Mouse (Mus musculus) forebrain, embryonic 10.5 days (tissue): ENCODE data around the gene Gss. TPM values are rescaled to one million over a fixed set of nuclear protein-coding genes. Genes with fewer than 3 reads are reported as not detected.

Experiments used
- DNase-seq: peaks from one replicate; pipeline ENCODE4 v3.0.0-alpha.2; 2017; ENCODE audit warnings: low spot score; ENCODE audit errors: extremely low spot score
- H3K27ac ChIP-seq: fragments of 300-500 bp; sonication (generic); 2 replicates; pipeline ENCODE4 v1.5.1; 2016; ENCODE audit warnings: mild to moderate bottlenecking
- H3K27me3 ChIP-seq: fragments of 300-500 bp; sonication (generic); 2 replicates; pipeline ENCODE4 v1.6.1; 2016; ENCODE audit warnings: mild to moderate bottlenecking; ENCODE audit not compliant: poor library complexity, severe bottlenecking
- H3K36me3 ChIP-seq: fragments of 300-500 bp; sonication (generic); replicated peaks from 2 replicates; pipeline ENCODE4 v1.6.1; 2016; ENCODE audit warnings: mild to moderate bottlenecking, moderate library complexity
- H3K4me1 ChIP-seq: fragments of 300-500 bp; sonication (generic); 2 replicates; pipeline ENCODE4 v1.6.1; 2016
- H3K4me3 ChIP-seq: fragments of 300-500 bp; sonication (generic); 2 replicates; pipeline ENCODE4 v1.5.1; 2016; ENCODE audit warnings: mild to moderate bottlenecking, moderate library complexity
- H3K9me3 ChIP-seq: fragments of 300-500 bp; sonication (generic); 2 replicates; pipeline ENCODE4 v1.6.1; 2016; ENCODE audit warnings: mild to moderate bottlenecking, moderate library complexity
- WGBS: fragments of 180-500 bp; shearing (Covaris S2); methylation state at CpG from one replicate; pipeline ENCODE4 v1.1.7; 2016; 5-methylcytosine and 5-hydroxymethylcytosine counted together
- microRNA counts: library from miRNA; unstranded; fragments of <30 nt; microRNA quantifications from one replicate; lab custom pipeline; 2017
- microRNA-seq: library from miRNA; unstranded; fragments of <30 nt; microRNA quantifications from one replicate; pipeline ENCODE4, GENCODE M21; 2017
- polyA plus RNA-seq: library from polyadenylated mRNA; unstranded; fragments of >200 nt; fragmentation: Nextera tagmentation; extraction: Ambion mirVana; gene quantifications from 2 replicates; pipeline ENCODE4 v1.2.1, GENCODE M21; 2016

Gss gene
- polyA plus RNA-seq, 1 experiment from 2014 or later: 24.2 TPM

DNA sequence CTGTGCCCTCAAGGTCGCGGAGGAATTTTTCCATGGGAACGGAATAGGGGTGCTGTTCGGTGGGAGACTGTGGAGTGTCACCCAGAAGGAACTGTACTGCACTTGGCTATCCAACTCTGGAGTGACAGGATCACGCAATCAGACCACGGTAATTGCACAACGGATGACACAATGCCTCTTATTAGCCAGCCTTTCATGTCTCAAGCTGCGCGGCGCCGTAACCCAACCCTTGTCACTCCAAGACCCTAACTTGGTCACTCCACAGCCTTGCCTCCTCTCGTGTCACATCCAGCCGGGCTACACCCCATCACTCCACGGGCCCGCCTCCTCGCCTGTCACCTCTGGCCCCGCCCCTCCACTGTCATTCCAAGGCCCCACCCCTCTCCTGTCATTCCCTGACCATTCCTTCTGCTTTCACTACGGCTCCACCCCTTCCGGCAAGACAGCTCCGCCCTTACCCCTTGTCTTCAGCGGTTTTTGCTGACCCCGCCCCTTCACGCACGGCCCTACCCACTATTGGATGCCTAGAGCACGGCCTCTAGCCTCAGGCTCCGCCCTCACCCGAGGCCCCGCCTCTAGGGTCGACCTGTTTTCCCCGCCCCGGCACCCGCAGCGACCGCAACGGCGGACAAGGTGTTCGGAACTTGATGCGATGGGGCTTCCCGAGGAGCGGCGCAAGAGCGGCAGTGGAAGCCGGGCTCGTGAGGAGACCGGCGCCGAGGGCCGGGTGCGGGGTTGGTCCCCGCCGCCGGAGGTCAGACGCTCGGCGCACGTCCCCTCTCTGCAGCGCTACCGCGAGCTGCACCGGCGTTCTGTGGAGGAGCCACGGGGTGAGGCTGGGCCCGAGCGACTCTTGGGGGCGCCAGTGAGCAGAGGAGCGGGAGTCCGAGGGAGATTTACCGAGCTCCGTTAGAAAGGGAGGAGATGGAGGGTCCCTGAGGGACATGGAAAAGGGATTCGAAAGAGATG, 74.9 kb downstream of the Gss start, which contains the start of the genes Acss2 and Ggt7:
Gene Acss2 (plus strand): TSS at position 494 of the 969 bp plus-strand sequence.
Gene Ggt7 (minus strand): TSS at position 783 of the 969 bp plus-strand sequence.
- WGBS: 4% methylated on average over 70 of the region's 70 CpGs
- H3K9me3 ChIP-seq: no peaks in the 10 kb centered on the region
- H3K4me3 ChIP-seq: peak within 1 kb of the TSS; percentile 66
- peak within 1 kb of the TSS; percentile 82 for H3K27ac ChIP-seq
- DNase-seq: peak; percentile 98
- H3K27me3 ChIP-seq: peaks cover 29% of the 10 kb centered on the region
- H3K36me3 ChIP-seq: no peaks in the 10 kb centered on the region
- peaks cover 35% of the 10 kb centered on the region for H3K4me1 ChIP-seq

DNA sequence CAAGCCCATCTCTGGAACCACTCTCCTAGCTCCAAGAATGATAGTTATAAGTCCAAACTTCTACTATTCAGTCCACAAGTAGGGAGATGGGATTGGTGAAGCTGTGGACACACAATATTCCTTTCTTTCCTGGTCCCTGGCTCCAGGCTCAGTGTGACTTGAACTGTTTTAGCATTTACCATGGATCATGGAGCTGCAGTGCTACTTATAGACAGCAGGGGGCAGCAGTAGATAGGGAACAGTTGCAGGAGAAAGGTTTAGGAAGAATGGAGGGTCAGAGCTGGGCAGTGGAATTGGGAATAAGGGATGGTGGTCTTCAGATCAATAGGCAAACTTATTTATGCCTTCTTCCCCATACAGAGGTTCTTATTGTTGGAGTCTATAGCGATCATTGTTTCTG, 76.7 kb downstream of the Gss start:
- H3K27ac ChIP-seq: no peak overlapping the region
- no peak overlapping the region for H3K4me3 ChIP-seq
- 6% methylated on average over 1 of the region's 1 CpGs for WGBS
- no peaks in the 10 kb centered on the region for H3K9me3 ChIP-seq
- DNase-seq: peak; percentile 73
- no peaks in the 10 kb centered on the region for H3K36me3 ChIP-seq
- H3K27me3 ChIP-seq: peaks cover 29% of the 10 kb centered on the region
- peaks cover 35% of the 10 kb centered on the region for H3K4me1 ChIP-seq

- Histone ChIP-seq H3K36me3 (no peaks in the 10 kb centered on the region), H3K27ac (peak overlapping the region; percentile 83), H3K27me3 (peaks cover 29% of the 10 kb centered on the region), H3K4me1 (peaks cover 35% of the 10 kb centered on the region), H3K9me3 (no peaks in the 10 kb centered on the region), H3K4me3 (peak overlapping the region; percentile 64)
- peak; percentile 56 for DNase-seq
- WGBS: under 1% methylated on average over 23 of the region's 23 CpGs
These were observed 77.9 kb downstream of the Gss start for GRCm38 (mm10) chr2:155514666-155515065.

DNA sequence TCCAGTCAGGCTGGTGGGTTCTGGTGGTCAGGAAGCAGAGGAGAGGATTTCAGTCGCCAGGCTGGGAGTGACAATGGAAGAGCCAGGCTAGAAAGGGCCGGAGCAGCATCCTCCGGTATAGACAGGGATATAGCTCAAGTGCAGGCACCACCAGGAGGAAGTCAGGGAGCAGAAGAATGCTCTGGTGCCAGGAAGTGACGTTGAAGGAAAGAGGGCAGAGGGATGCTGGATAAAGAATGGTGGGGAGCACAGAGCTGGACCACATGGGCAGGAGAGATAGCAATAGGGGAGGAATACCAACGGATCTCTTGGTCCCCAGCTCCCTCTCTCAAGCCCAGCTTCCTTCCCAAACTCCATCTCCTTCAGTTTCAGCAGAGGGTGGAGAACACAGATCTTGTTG, 79.1 kb downstream of the Gss start:
- WGBS: 72% methylated on average over 5 of the region's 5 CpGs
- peaks cover 29% of the 10 kb centered on the region for H3K27me3 ChIP-seq
- peaks cover 30% of the 10 kb centered on the region for H3K4me1 ChIP-seq

More for the DNA sequence above, 79.1 kb downstream of the Gss start:
- no peaks in the 10 kb centered on the region for H3K9me3 ChIP-seq
- H3K4me3 ChIP-seq: peak overlapping the region; percentile 64; the same call in 1 of the 2 replicates
- DNase-seq: no peak
- H3K36me3 ChIP-seq: no peaks in the 10 kb centered on the region
- H3K27ac ChIP-seq: no peak overlapping the region

MicroRNAs encoded within 50 kb of the gene (microRNA counts, 519-probe panel; counts per million panel counts)
- 341 counts per million, percentile 65 among the panel's probes with 10 or more counts for microRNA mmu-miR-499 (lab: Ali Mortazavi, UCI)

Small RNA genes lying within 50 kb of the gene (microRNA-seq; reads per million reads assigned to microRNA genes)
- 11.1 reads per million, percentile 22 among the genes with 10 or more reads in this experiment for gene Mir499

Other genes starting within 250 kb of the Gss start
- 52.6 and 56.5 TPM in 2 replicates for gene Pigu, start 235.4 kb downstream of the Gss start, polyA plus RNA-seq
- gene Trp53inp2, start 211.8 kb downstream of the Gss start, polyA plus RNA-seq: 28.9 and 33.7 TPM in 2 replicates
- 22.9 and 23.7 TPM in 2 replicates for gene Ncoa6, start 118.9 kb downstream of the Gss start, polyA plus RNA-seq
- gene Acss2, start 74.9 kb downstream of the Gss start, polyA plus RNA-seq: 13.1 and 14.3 TPM in 2 replicates
- gene Ggt7, start 74.6 kb downstream of the Gss start, polyA plus RNA-seq: 9.8 and 10.9 TPM in 2 replicates
- gene Myh7b, start 18.4 kb upstream of the Gss start, polyA plus RNA-seq: 0.67 and 0.73 TPM in 2 replicates
- 116 and 126 TPM in 2 replicates for gene Trpc4ap, start 99.6 kb upstream of the Gss start, polyA plus RNA-seq
- 30.5 and 30.9 TPM in 2 replicates for gene Edem2, start 136.7 kb upstream of the Gss start, polyA plus RNA-seq
- gene Gm17581, start 143.1 kb upstream of the Gss start, polyA plus RNA-seq: not detected in 2 replicates
- 1.1 TPM in 2 replicates for gene Procr, start 158.3 kb upstream of the Gss start, polyA plus RNA-seq
- 0.17 and 0.35 TPM in 2 replicates for gene Mmp24, start 182.5 kb upstream of the Gss start, polyA plus RNA-seq
- 5.9 and 6.8 TPM in 2 replicates for gene BC029722, start 226.6 kb upstream of the Gss start, polyA plus RNA-seq
- 241 and 249 TPM in 2 replicates for gene Eif6, start 234.1 kb upstream of the Gss start, polyA plus RNA-seq
- gene Fam83c, start 242.0 kb upstream of the Gss start, polyA plus RNA-seq: 0.26 and 0.29 TPM in 2 replicates